Mouse (Mus musculus) lung, embryonic 16.5 days (tissue): Measurements from ENCODE around the gene Camkmt. TPM values are rescaled to one million over a fixed set of nuclear protein-coding genes. Genes with fewer than 3 reads are reported as not detected.
A peak's percentile ranks its signal among the peaks of the same experiment; 100 is the strongest.

Experiments used
- ATAC-seq: fragments of 200-750 bp; cut with Nextera tagmentation; 2 replicates; pipeline ENCODE4 v1.8.0; 2017; ENCODE audit warnings: low read depth, mild to moderate bottlenecking, moderate library complexity
- H3K27ac ChIP-seq: fragments of 300-500 bp; sonication (generic); 2 replicates; pipeline ENCODE4 v1.5.1; 2014; ENCODE audit warnings: mild to moderate bottlenecking, control low read depth, low read length
- H3K27me3 ChIP-seq: fragments of 300-500 bp; sonication (generic); 2 replicates; pipeline ENCODE4 v1.6.1; 2014; ENCODE audit warnings: low read depth, low read length, mixed read lengths; ENCODE audit not compliant: control insufficient read depth, insufficient read depth
- H3K36me3 ChIP-seq: fragments of 300-500 bp; sonication (generic); 2 replicates; pipeline ENCODE4 v1.6.1; 2014; ENCODE audit warnings: low read length; ENCODE audit not compliant: control insufficient read depth, insufficient read depth
- H3K4me1 ChIP-seq: fragments of 300-500 bp; sonication (generic); replicated peaks from 2 replicates; pipeline ENCODE4 v1.6.1; 2014; ENCODE audit warnings: low read length, mixed read lengths; ENCODE audit not compliant: control insufficient read depth, insufficient read depth
- H3K4me2 ChIP-seq: fragments of 300-500 bp; sonication (generic); 2 replicates; pipeline ENCODE4 v1.6.1; 2014; ENCODE audit warnings: low read depth, low read length, control low read depth
- H3K4me3 ChIP-seq: fragments of 300-500 bp; sonication (generic); 2 replicates; pipeline ENCODE4 v1.5.1; 2014; ENCODE audit warnings: mild to moderate bottlenecking, low read length, control low read depth
- H3K9ac ChIP-seq: fragments of 300-500 bp; sonication (generic); 2 replicates; pipeline ENCODE4 v1.6.1; 2014; ENCODE audit warnings: low read length, control low read depth
- H3K9me3 ChIP-seq: fragments of 300-500 bp; sonication (generic); 2 replicates; pipeline ENCODE4 v1.6.1; 2016; ENCODE audit warnings: low read length; ENCODE audit not compliant: control insufficient read depth
- WGBS: fragments of 180-500 bp; shearing (Covaris S2); extraction: QIAGEN DNeasy Blood & Tissue Kit; methylation state at CpG from one replicate; pipeline ENCODE4 v1.1.7; 2014; 5-methylcytosine and 5-hydroxymethylcytosine counted together
- polyA plus RNA-seq: library from polyadenylated mRNA; unstranded; fragments of >200 nt; fragmentation: Nextera tagmentation; extraction: Ambion mirVana; gene quantifications from 2 replicates; pipeline ENCODE4 v1.2.1, GENCODE M21; 2015

Camkmt gene
- polyA plus RNA-seq, 1 experiment from 2014 or later = 10.9 TPM

GRCm38 (mm10) chr17:85086501-85086900 is 3.9 kb upstream of the Camkmt start:
- Histone ChIP-seq H3K4me1 (peaks cover 4% of the 10 kb centered on the region), H3K4me2 (no peak overlapping the region), H3K4me3 (no peak overlapping the region), H3K27ac (no peak overlapping the region), H3K9ac (no peak overlapping the region), H3K9me3 (no peaks in the 10 kb centered on the region), H3K36me3 (no peaks in the 10 kb centered on the region), H3K27me3 (no peaks in the 10 kb centered on the region)
- ATAC-seq = no peak
- WGBS = 88% methylated on average over 1 of the region's 1 CpGs

- Histone ChIP-seq H3K9ac (no peak overlapping the region), H3K4me3 (no peak overlapping the region), H3K4me1 (peaks cover 4% of the 10 kb centered on the region), H3K36me3 (no peaks in the 10 kb centered on the region), H3K27me3 (no peaks in the 10 kb centered on the region), H3K27ac (no peak overlapping the region), H3K9me3 (no peaks in the 10 kb centered on the region), H3K4me2 (no peak overlapping the region)
- 88% methylated on average over 5 of the region's 5 CpGs for whole genome bisulfite sequencing
- no peak for ATAC-seq
These were observed 2.8 kb upstream of the Camkmt start for GRCm38 (mm10) chr17:85087591-85087990.

GRCm38 (mm10) chr17:85088401-85088800 is 2.0 kb upstream of the Camkmt start:
- H3K36me3 ChIP-seq = no peaks in the 10 kb centered on the region
- H3K27me3 ChIP-seq = no peaks in the 10 kb centered on the region
- H3K4me1 ChIP-seq = peaks cover 4% of the 10 kb centered on the region
- no peak overlapping the region for H3K4me3 ChIP-seq
- H3K9ac ChIP-seq = no peak overlapping the region
- ATAC-seq = no peak
- H3K4me2 ChIP-seq = no peak overlapping the region
- no peak overlapping the region for H3K27ac ChIP-seq
- no peaks in the 10 kb centered on the region for H3K9me3 ChIP-seq
- 82% methylated on average over 11 of the region's 11 CpGs for WGBS

GRCm38 (mm10) chr17:85089011-85089410 is 1.3 kb upstream of the Camkmt start:
- H3K9me3 ChIP-seq = no peaks in the 10 kb centered on the region
- ATAC-seq = no peak
- no peaks in the 10 kb centered on the region for H3K27me3 ChIP-seq
- H3K4me1 ChIP-seq = peaks cover 4% of the 10 kb centered on the region
- H3K4me3 ChIP-seq = peak overlapping the region; percentile 92
- peak overlapping the region; percentile 80 for H3K4me2 ChIP-seq
- 43% methylated on average over 6 of the region's 6 CpGs for WGBS
- H3K27ac ChIP-seq = no peak overlapping the region
- no peak overlapping the region for H3K9ac ChIP-seq
- no peaks in the 10 kb centered on the region for H3K36me3 ChIP-seq

GRCm38 (mm10) chr17:85089621-85090020 is 731 bp upstream of the Camkmt start:
- WGBS = under 1% methylated on average over 16 of the region's 16 CpGs
- Histone ChIP-seq H3K36me3 (no peaks in the 10 kb centered on the region), H3K4me2 (peak overlapping the region; percentile 80), H3K9me3 (no peaks in the 10 kb centered on the region), H3K9ac (peak overlapping the region; percentile 80), H3K4me1 (peaks cover 4% of the 10 kb centered on the region), H3K27ac (peak overlapping the region; percentile 79), H3K4me3 (peak overlapping the region; percentile 92), H3K27me3 (no peaks in the 10 kb centered on the region)
- peak; percentile 1; the same call in 1 of the 2 replicates for ATAC-seq

GRCm38 (mm10) chr17:85091762-85092161 is 1.4 kb downstream of the Camkmt start:
- H3K9ac ChIP-seq = no peak overlapping the region
- H3K4me1 ChIP-seq = peaks cover 4% of the 10 kb centered on the region
- H3K4me3 ChIP-seq = no peak overlapping the region
- H3K27me3 ChIP-seq = no peaks in the 10 kb centered on the region
- 0 out of 2 replicates have a peak overlapping the region, but pooled peaks have one; percentile 94 for H3K4me2 ChIP-seq
- no peak overlapping the region for H3K27ac ChIP-seq
- H3K9me3 ChIP-seq = no peaks in the 10 kb centered on the region
- H3K36me3 ChIP-seq = no peaks in the 10 kb centered on the region
- 90% methylated on average over 6 of the region's 6 CpGs for WGBS
- no peak for ATAC-seq

- Histone ChIP-seq H3K4me2 (no peak overlapping the region), H3K27me3 (no peaks in the 10 kb centered on the region), H3K9ac (no peak overlapping the region), H3K36me3 (peaks cover 20% of the 10 kb centered on the region), H3K27ac (no peak overlapping the region), H3K9me3 (peaks cover 3% of the 10 kb centered on the region; the same call in 1 of the 2 replicates), H3K4me3 (no peak overlapping the region), H3K4me1 (peaks cover 1% of the 10 kb centered on the region)
- WGBS = 95% methylated on average over 3 of the region's 3 CpGs
- ATAC-seq = no peak
These were observed 6.0 kb downstream of the Camkmt start for GRCm38 (mm10) chr17:85096396-85096795.

- Histone ChIP-seq H3K4me1 (no peaks in the 10 kb centered on the region), H3K4me3 (no peak overlapping the region), H3K9me3 (peaks cover 3% of the 10 kb centered on the region; the same call in 1 of the 2 replicates), H3K27ac (no peak overlapping the region), H3K9ac (no peak overlapping the region), H3K36me3 (peaks cover 20% of the 10 kb centered on the region), H3K27me3 (no peaks in the 10 kb centered on the region), H3K4me2 (no peak overlapping the region)
- WGBS = 91% methylated on average over 7 of the region's 7 CpGs
- no peak for ATAC-seq
These were observed 8.4 kb downstream of the Camkmt start for GRCm38 (mm10) chr17:85098677-85099323.

- Histone ChIP-seq H3K4me1 (no peaks in the 10 kb centered on the region), H3K36me3 (peaks cover 20% of the 10 kb centered on the region), H3K4me3 (no peak overlapping the region), H3K27me3 (no peaks in the 10 kb centered on the region), H3K9me3 (peaks cover 3% of the 10 kb centered on the region; the same call in 1 of the 2 replicates), H3K27ac (no peak overlapping the region), H3K9ac (no peak overlapping the region), H3K4me2 (no peak overlapping the region)
- WGBS = 90% methylated on average over 3 of the region's 3 CpGs
- ATAC-seq = no peak
These were observed 9.9 kb downstream of the Camkmt start for GRCm38 (mm10) chr17:85100232-85100631.
